Mouse (Mus musculus): ENCODE results near the gene Hist1h2bl. TPM values are rescaled to one million over a fixed set of nuclear protein-coding genes. Genes with fewer than 3 reads are reported as not detected.
"Not testable (repeated sequence)": the region's sequence is repeated elsewhere in the genome, so short reads cannot be mapped to it uniquely, and the experiment has no call there.

The Hist1h2bl gene
- polyA plus RNA-seq, 1 experiment from 2014 or later: 1.9 TPM

- not testable (repeated sequence) for H3K27me3 ChIP-seq, H3K9me3 ChIP-seq, H3K36me3 ChIP-seq
- Histone ChIP-seq H3K4me3 (peak within 1 kb of the TSS; percentile 46), H3K4me2 (peak within 1 kb of the TSS; percentile 75), H3K27ac (peak within 1 kb of the TSS; percentile 96), H3K4me1 (replicated peaks) (peaks cover 37% of the 10 kb centered on the region), H3K9ac (peak within 1 kb of the TSS; percentile 80)
- whole genome bisulfite sequencing: under 1% methylated on average over 30 of the region's 56 CpGs
- ATAC-seq (ENCODE audit: low FRiP score): peak; percentile 43
Measured at GRCm38 (mm10) chr13:21717397-21718357, 1.7 kb upstream of the Hist1h2bl start, which contains the start of gene Hist1h3h. Hist1h3h (plus strand) TSS chr13:21717659.

DNA sequence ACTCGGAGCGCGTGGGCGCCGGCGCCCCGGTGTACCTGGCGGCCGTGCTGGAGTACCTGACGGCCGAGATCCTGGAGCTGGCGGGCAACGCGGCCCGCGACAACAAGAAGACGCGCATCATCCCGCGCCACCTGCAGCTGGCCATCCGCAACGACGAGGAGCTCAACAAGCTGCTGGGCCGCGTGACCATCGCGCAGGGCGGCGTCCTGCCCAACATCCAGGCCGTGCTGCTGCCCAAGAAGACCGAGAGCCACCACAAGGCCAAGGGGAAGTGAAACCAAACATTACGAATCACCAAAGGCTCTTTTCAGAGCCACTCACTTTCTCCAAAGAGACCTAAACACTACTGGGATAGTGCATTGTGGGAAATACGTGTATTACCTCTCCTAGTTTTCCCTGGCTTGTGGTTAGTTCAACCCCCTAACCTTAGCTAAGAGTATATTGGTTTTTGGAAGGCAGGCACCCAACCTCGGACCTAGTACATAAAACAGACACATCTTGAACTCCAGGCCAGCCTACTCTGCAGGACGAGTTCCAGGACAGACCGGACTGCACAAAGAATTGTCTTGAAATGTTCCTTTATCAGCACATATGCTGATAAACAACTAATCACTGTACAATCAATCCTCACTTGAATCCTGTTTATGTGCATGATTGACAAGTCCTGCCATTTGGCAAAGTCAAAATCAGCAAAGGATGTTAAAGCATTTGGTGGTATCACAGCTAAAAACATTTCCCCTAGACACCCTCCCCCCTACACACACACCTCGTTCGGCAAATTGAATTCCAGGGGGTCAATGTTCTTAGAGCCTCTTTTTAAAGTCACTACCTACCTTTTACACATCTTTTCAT lies 823 bp upstream of the Hist1h2bl start:
- Histone ChIP-seq H3K27ac (peak overlapping the region; percentile 96), H3K4me3 (peak overlapping the region; percentile 45), H3K9ac (peak overlapping the region; percentile 73), H3K4me1 (replicated peaks) (peaks cover 33% of the 10 kb centered on the region), H3K4me2 (peak overlapping the region; percentile 71)
- H3K36me3 ChIP-seq, H3K9me3 ChIP-seq, H3K27me3 ChIP-seq: not testable (repeated sequence)
- under 1% methylated on average over 13 of the region's 38 CpGs for WGBS
- ATAC-seq (ENCODE audit: low FRiP score): peak; percentile 10; the same call in 1 of the 2 replicates

DNA sequence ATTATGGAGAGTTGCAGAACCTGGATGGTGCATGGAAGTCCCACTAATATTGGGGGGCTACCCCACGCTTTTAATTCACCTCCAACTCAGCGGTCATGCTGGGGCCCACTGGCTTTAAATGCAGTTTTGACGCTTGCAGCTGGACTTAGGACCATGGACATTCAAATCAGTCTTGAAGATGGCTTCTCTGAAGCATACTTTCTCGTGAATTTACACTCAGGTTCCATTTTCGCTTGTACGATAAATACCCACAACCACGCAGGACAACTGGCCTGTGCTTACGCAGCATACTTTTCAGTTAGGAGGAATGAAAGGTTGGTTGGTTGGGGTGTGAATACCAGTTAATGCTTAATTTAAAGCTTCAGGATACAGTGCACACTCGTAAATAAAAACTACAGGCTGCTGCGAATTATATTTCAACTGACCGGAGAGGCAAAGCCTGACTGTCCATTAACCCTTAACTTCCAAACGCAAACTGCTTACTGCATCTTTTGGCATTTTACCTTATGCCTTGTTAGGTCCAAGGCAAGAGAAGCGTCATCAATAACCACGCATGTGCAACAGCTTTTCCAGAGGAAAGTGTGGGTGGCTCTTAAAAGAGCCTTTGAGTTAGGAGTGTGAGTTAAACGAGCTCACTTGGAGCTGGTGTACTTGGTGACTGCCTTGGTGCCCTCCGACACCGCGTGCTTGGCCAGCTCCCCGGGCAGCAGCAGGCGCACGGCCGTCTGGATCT lies 646 bp downstream of the Hist1h2bl start:
- ATAC-seq (ENCODE audit: low FRiP score): no peak
- Histone ChIP-seq H3K4me3 (peak overlapping the region; percentile 45), H3K27ac (peak overlapping the region; percentile 96), H3K4me2 (peak overlapping the region; percentile 71), H3K36me3 (no peaks in the 10 kb centered on the region), H3K27me3 (no peaks in the 10 kb centered on the region), H3K9me3 (no peaks in the 10 kb centered on the region), H3K4me1 (replicated peaks) (peaks cover 35% of the 10 kb centered on the region), H3K9ac (peak overlapping the region; percentile 60)
- under 1% methylated on average over 22 of the region's 22 CpGs for WGBS

- peak overlapping the region; percentile 60; the same call in 1 of the 2 replicates for H3K9ac ChIP-seq
Measured at GRCm38 (mm10) chr13:21714725-21715124, 1.2 kb downstream of the Hist1h2bl start.

GRCm38 (mm10) chr13:21711698-21712097 lies 4.2 kb downstream of the Hist1h2bl start:
- peak overlapping the region; percentile 62 for H3K4me3 ChIP-seq
- peak overlapping the region; percentile 63 for H3K4me2 ChIP-seq
- no peak overlapping the region for H3K27ac ChIP-seq
- H3K27me3 ChIP-seq: no peaks in the 10 kb centered on the region
- H3K4me1 ChIP-seq (replicated peaks): peaks cover 18% of the 10 kb centered on the region
- peak overlapping the region; percentile 68 for H3K9ac ChIP-seq
- no peaks in the 10 kb centered on the region for H3K36me3 ChIP-seq
- ATAC-seq (ENCODE audit: low FRiP score): no peak
- H3K9me3 ChIP-seq: no peaks in the 10 kb centered on the region
- whole genome bisulfite sequencing: 26% methylated on average over 4 of the region's 4 CpGs

More at GRCm38 (mm10) chr13:21714725-21715124, 1.2 kb downstream of the Hist1h2bl start:
- no peak for ATAC-seq (ENCODE audit: low FRiP score)
- no peaks in the 10 kb centered on the region for H3K9me3 ChIP-seq
- no peaks in the 10 kb centered on the region for H3K27me3 ChIP-seq
- peak overlapping the region; percentile 71 for H3K4me2 ChIP-seq
- peaks cover 35% of the 10 kb centered on the region for H3K4me1 ChIP-seq (replicated peaks)
- under 1% methylated on average over 7 of the region's 7 CpGs for WGBS
- H3K4me3 ChIP-seq: peak overlapping the region; percentile 45
- peak overlapping the region; percentile 96; the same call in 1 of the 2 replicates for H3K27ac ChIP-seq
- H3K36me3 ChIP-seq: no peaks in the 10 kb centered on the region

- peak overlapping the region; percentile 68 for H3K9ac ChIP-seq
- H3K27me3 ChIP-seq: no peaks in the 10 kb centered on the region
- H3K4me1 ChIP-seq (replicated peaks): peaks cover 17% of the 10 kb centered on the region
- ATAC-seq (ENCODE audit: low FRiP score): peak; percentile 86
- H3K36me3 ChIP-seq: no peaks in the 10 kb centered on the region
- peak overlapping the region; percentile 63 for H3K4me2 ChIP-seq
- no peaks in the 10 kb centered on the region for H3K9me3 ChIP-seq
- no peak overlapping the region for H3K27ac ChIP-seq
- WGBS: 3% methylated on average over 22 of the region's 22 CpGs
- H3K4me3 ChIP-seq: peak overlapping the region; percentile 62
Measured at GRCm38 (mm10) chr13:21710821-21711525, 5.0 kb downstream of the Hist1h2bl start.

DNA sequence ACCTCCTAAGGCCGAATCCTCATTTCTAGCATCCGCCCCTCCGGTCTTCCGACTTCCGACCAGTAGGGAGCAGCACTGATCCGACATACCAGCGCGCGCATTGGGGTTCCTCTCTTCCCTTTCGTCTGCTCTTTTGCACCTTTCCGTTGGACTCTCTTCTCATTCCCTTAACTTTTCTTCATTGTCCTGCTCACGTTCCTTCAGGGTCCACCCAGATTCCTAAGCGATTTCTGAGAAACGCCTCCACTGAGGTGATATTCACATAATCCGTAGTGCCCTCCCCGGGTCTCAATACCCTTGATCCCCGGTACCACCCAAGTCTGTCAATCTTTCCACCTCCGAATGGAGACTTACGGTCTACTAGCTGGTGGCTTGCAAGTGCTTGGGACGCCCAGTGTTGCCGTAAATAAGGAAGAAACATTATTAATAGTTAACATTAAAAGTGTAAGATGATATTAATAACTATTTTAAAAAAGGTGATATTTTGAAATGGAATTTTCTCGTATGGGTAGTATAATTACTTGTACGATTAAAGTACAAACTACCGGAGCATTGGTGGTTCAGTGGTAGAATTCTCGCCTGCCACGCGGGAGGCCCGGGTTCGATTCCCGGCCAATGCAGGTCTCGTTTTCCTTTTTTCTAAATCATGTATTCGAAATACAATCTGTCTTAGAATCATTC lies 5.8 kb downstream of the Hist1h2bl start:
- Histone ChIP-seq H3K9ac (peak overlapping the region; percentile 70), H3K4me2 (peak overlapping the region; percentile 47), H3K36me3 (no peaks in the 10 kb centered on the region), H3K27me3 (no peaks in the 10 kb centered on the region), H3K9me3 (no peaks in the 10 kb centered on the region), H3K4me3 (peak overlapping the region; percentile 62), H3K4me1 (replicated peaks) (peaks cover 12% of the 10 kb centered on the region), H3K27ac (peak overlapping the region; percentile 74)
- 0% methylated on average over 32 of the region's 32 CpGs for WGBS
- ATAC-seq (ENCODE audit: low FRiP score): peak; percentile 85

DNA sequence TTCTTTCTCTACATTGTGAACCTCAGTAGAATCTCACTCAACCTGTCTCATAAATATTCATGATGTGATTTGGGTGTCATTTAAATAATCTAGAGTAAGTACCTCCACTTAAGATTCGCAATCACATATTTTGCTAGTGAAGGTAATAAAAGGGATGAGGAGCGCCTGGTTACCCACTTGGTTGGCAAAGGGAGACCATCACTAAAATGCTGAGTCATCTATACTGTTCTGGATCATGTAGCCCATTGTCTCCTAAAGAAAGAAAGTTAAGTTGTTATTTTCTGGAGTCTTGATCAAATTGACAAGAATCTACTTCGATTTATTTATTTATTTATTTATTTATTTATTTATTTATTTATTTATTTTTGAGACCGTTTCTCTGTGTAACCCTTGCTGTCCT lies 9.3 kb downstream of the Hist1h2bl start:
- no peaks in the 10 kb centered on the region for H3K27me3 ChIP-seq
- H3K36me3 ChIP-seq: no peaks in the 10 kb centered on the region
- no peak for ATAC-seq (ENCODE audit: low FRiP score)
- 77% methylated on average over 4 of the region's 4 CpGs for WGBS
- H3K4me2 ChIP-seq: no peak overlapping the region
- H3K9me3 ChIP-seq: no peaks in the 10 kb centered on the region
- no peak overlapping the region for H3K27ac ChIP-seq
- H3K4me1 ChIP-seq (replicated peaks): peaks cover 7% of the 10 kb centered on the region; the same call in 1 of the 2 replicates
- no peak overlapping the region for H3K4me3 ChIP-seq
- no peak overlapping the region for H3K9ac ChIP-seq

- Histone ChIP-seq H3K4me2 (no peak within 1 kb of the TSS), H3K27me3 (no peaks in the 10 kb centered on the region), H3K9me3 (no peaks in the 10 kb centered on the region), H3K4me3 (no peak within 1 kb of the TSS), H3K27ac (no peak within 1 kb of the TSS), H3K4me1 (replicated peaks) (no peaks in the 10 kb centered on the region), H3K36me3 (no peaks in the 10 kb centered on the region), H3K9ac (no peak within 1 kb of the TSS)
- no peak for ATAC-seq (ENCODE audit: low FRiP score)
Measured at GRCm38 (mm10) chr13:21697811-21698210, 18.1 kb downstream of the Hist1h2bl start, which contains the start of gene Olfr1359. Olfr1359 (plus strand) TSS chr13:21698111.

- no peak within 1 kb of the TSS for H3K27ac ChIP-seq
- 86% methylated on average over 2 of the region's 2 CpGs for WGBS
- no peak within 1 kb of the TSS for H3K4me2 ChIP-seq
- no peaks in the 10 kb centered on the region for H3K27me3 ChIP-seq
- no peaks in the 10 kb centered on the region for H3K36me3 ChIP-seq
- no peak for ATAC-seq (ENCODE audit: low FRiP score)
- H3K9ac ChIP-seq: no peak within 1 kb of the TSS
- H3K9me3 ChIP-seq: no peaks in the 10 kb centered on the region
- H3K4me3 ChIP-seq: no peak within 1 kb of the TSS
- H3K4me1 ChIP-seq (replicated peaks): no peaks in the 10 kb centered on the region
Measured at GRCm38 (mm10) chr13:21677305-21677704, 38.6 kb downstream of the Hist1h2bl start, which contains the start of gene Olfr1360. Olfr1360 (minus strand) TSS chr13:21677405.
